Mouse (Mus musculus): ENCODE data around the gene Tex13c2.

Gene Tex13c2

GRCm38 (mm10) chrX:42489446-42489845 lies at the start of gene Tex13c2:
Gene Tex13c2, plus strand, starts transcription at chrX:42489691.
- no peaks in the 10 kb centered on the region for H3K36me3 ChIP-seq (ENCODE audit: control insufficient read depth, insufficient read depth, low read length, poor library complexity, severe bottlenecking)
- H3K27me3 ChIP-seq (ENCODE audit: control insufficient read depth, insufficient read depth, low read length, poor library complexity, severe bottlenecking): no peaks in the 10 kb centered on the region
- DNase-seq (ENCODE audit: low read depth, low spot score): no peak

GRCm38 (mm10) chrX:42450305-42450704 lies 39.2 kb upstream of the Tex13c2 start:
- no peaks in the 10 kb centered on the region for H3K36me3 ChIP-seq (ENCODE audit: control insufficient read depth, insufficient read depth, low read length, poor library complexity, severe bottlenecking)
- H3K27me3 ChIP-seq (ENCODE audit: control insufficient read depth, insufficient read depth, low read length, poor library complexity, severe bottlenecking): no peaks in the 10 kb centered on the region
- DNase-seq (ENCODE audit: low read depth, low spot score): no peak

- no peaks in the 10 kb centered on the region for H3K27me3 ChIP-seq (ENCODE audit: control insufficient read depth, insufficient read depth, low read length, poor library complexity, severe bottlenecking)
- H3K36me3 ChIP-seq (ENCODE audit: control insufficient read depth, insufficient read depth, low read length, poor library complexity, severe bottlenecking): no peaks in the 10 kb centered on the region
- no peak for DNase-seq (ENCODE audit: low read depth, low spot score)
Observed at GRCm38 (mm10) chrX:42453001-42453400, 36.5 kb upstream of the Tex13c2 start.

GRCm38 (mm10) chrX:42454533-42454932 lies 35.0 kb upstream of the Tex13c2 start:
- no peaks in the 10 kb centered on the region for H3K27me3 ChIP-seq (ENCODE audit: control insufficient read depth, insufficient read depth, low read length, poor library complexity, severe bottlenecking)
- H3K36me3 ChIP-seq (ENCODE audit: control insufficient read depth, insufficient read depth, low read length, poor library complexity, severe bottlenecking): no peaks in the 10 kb centered on the region
- DNase-seq (ENCODE audit: low read depth, low spot score): no peak

GRCm38 (mm10) chrX:42490336-42490735 lies 845 bp downstream of the Tex13c2 start:
- no peaks in the 10 kb centered on the region for H3K27me3 ChIP-seq (ENCODE audit: control insufficient read depth, insufficient read depth, low read length, poor library complexity, severe bottlenecking)
- no peak for DNase-seq (ENCODE audit: low read depth, low spot score)

GRCm38 (mm10) chrX:42500538-42500937 lies 11.0 kb downstream of the Tex13c2 start:
- Histone ChIP-seq H3K27me3 (ENCODE audit: control insufficient read depth, insufficient read depth, low read length, poor library complexity, severe bottlenecking) (no peaks in the 10 kb centered on the region), H3K36me3 (ENCODE audit: control insufficient read depth, insufficient read depth, low read length, poor library complexity, severe bottlenecking) (no peaks in the 10 kb centered on the region)
- DNase-seq (ENCODE audit: low read depth, low spot score): no peak

More at GRCm38 (mm10) chrX:42490336-42490735, 845 bp downstream of the Tex13c2 start:
- H3K36me3 ChIP-seq (ENCODE audit: control insufficient read depth, insufficient read depth, low read length, poor library complexity, severe bottlenecking): no peaks in the 10 kb centered on the region

GRCm38 (mm10) chrX:42502291-42503043 lies 13.0 kb downstream of the Tex13c2 start, which contains the start of gene Sh2d1a:
Gene Sh2d1a, plus strand, starts transcription at chrX:42502453.
- no peak for DNase-seq (ENCODE audit: low read depth, low spot score)
- no peaks in the 10 kb centered on the region for H3K27me3 ChIP-seq (ENCODE audit: control insufficient read depth, insufficient read depth, low read length, poor library complexity, severe bottlenecking)
- no peaks in the 10 kb centered on the region for H3K36me3 ChIP-seq (ENCODE audit: control insufficient read depth, insufficient read depth, low read length, poor library complexity, severe bottlenecking)

GRCm38 (mm10) chrX:42511105-42511504 lies 21.6 kb downstream of the Tex13c2 start:
- Histone ChIP-seq H3K36me3 (ENCODE audit: control insufficient read depth, insufficient read depth, low read length, poor library complexity, severe bottlenecking) (no peaks in the 10 kb centered on the region), H3K27me3 (ENCODE audit: control insufficient read depth, insufficient read depth, low read length, poor library complexity, severe bottlenecking) (no peaks in the 10 kb centered on the region)
- no peak for DNase-seq (ENCODE audit: low read depth, low spot score)

GRCm38 (mm10) chrX:42512567-42512966 lies 23.1 kb downstream of the Tex13c2 start:
- no peaks in the 10 kb centered on the region for H3K27me3 ChIP-seq (ENCODE audit: control insufficient read depth, insufficient read depth, low read length, poor library complexity, severe bottlenecking)
- H3K36me3 ChIP-seq (ENCODE audit: control insufficient read depth, insufficient read depth, low read length, poor library complexity, severe bottlenecking): no peaks in the 10 kb centered on the region
- DNase-seq (ENCODE audit: low read depth, low spot score): peak; percentile 4

- DNase-seq (ENCODE audit: low read depth, low spot score): no peak
- H3K27me3 ChIP-seq (ENCODE audit: control insufficient read depth, insufficient read depth, low read length, poor library complexity, severe bottlenecking): no peaks in the 10 kb centered on the region
- no peaks in the 10 kb centered on the region for H3K36me3 ChIP-seq (ENCODE audit: control insufficient read depth, insufficient read depth, low read length, poor library complexity, severe bottlenecking)
Observed at GRCm38 (mm10) chrX:42522868-42523267, 33.4 kb downstream of the Tex13c2 start.

GRCm38 (mm10) chrX:42530703-42531102 lies 41.2 kb downstream of the Tex13c2 start:
- no peak for DNase-seq (ENCODE audit: low read depth, low spot score)
- Histone ChIP-seq H3K36me3 (ENCODE audit: control insufficient read depth, insufficient read depth, low read length, poor library complexity, severe bottlenecking) (no peaks in the 10 kb centered on the region), H3K27me3 (ENCODE audit: control insufficient read depth, insufficient read depth, low read length, poor library complexity, severe bottlenecking) (no peaks in the 10 kb centered on the region)

GRCm38 (mm10) chrX:42540030-42540755 lies 50.7 kb downstream of the Tex13c2 start:
- DNase-seq (ENCODE audit: low read depth, low spot score): peak; percentile 1

GRCm38 (mm10) chrX:42540756-42541053 lies 51.2 kb downstream of the Tex13c2 start:
- Histone ChIP-seq H3K36me3 (ENCODE audit: control insufficient read depth, insufficient read depth, low read length, poor library complexity, severe bottlenecking) (no peaks in the 10 kb centered on the region), H3K27me3 (ENCODE audit: control insufficient read depth, insufficient read depth, low read length, poor library complexity, severe bottlenecking) (no peaks in the 10 kb centered on the region)
- DNase-seq (ENCODE audit: low read depth, low spot score): peak; percentile 76

More at GRCm38 (mm10) chrX:42540030-42540755, 50.7 kb downstream of the Tex13c2 start:
- Histone ChIP-seq H3K36me3 (ENCODE audit: control insufficient read depth, insufficient read depth, low read length, poor library complexity, severe bottlenecking) (no peaks in the 10 kb centered on the region), H3K27me3 (ENCODE audit: control insufficient read depth, insufficient read depth, low read length, poor library complexity, severe bottlenecking) (no peaks in the 10 kb centered on the region)

Measured in splenic B cell, adult 2 months (primary cell).